Mouse (Mus musculus): ENCODE measurements around the gene Myt1l.

The Myt1l gene

GRCm38 (mm10) chr12:29528031-29528771, at the start of gene Myt1l:
Gene Myt1l (plus strand): TSS chr12:29528384.
- peak in 1 of 2 experiments; percentile 30 for DNase-seq (ENCODE audit: low spot score in 2 of 2)

- DNase-seq (ENCODE audit: low spot score in 2 of 2): no peak
Measured at GRCm38 (mm10) chr12:29486424-29487035, 41.7 kb upstream of the Myt1l start.

DNA sequence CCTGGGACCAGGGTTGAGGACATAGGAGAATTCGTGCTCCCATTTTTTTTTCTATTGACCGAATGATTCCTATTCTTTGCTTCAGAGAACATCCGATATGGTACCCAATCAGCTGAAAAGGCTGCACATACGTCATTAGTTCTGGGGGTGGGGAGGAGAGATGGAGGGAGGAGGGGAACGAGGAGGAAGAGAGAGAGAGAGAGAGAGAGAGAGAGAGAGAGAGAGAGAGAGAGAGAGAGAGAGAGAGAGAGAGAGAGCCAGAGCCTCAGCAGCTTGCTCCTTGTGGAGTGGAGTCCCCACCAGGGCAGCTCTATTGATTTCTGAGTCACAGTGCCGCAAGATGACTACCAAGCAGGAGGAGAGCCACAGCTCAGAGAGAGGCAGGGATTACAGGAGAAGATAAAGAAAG, 1.9 kb upstream of the Myt1l start:
- DNase-seq (ENCODE audit: low spot score in 2 of 2): peak in 1 of 2 experiments; percentile 36

DNA sequence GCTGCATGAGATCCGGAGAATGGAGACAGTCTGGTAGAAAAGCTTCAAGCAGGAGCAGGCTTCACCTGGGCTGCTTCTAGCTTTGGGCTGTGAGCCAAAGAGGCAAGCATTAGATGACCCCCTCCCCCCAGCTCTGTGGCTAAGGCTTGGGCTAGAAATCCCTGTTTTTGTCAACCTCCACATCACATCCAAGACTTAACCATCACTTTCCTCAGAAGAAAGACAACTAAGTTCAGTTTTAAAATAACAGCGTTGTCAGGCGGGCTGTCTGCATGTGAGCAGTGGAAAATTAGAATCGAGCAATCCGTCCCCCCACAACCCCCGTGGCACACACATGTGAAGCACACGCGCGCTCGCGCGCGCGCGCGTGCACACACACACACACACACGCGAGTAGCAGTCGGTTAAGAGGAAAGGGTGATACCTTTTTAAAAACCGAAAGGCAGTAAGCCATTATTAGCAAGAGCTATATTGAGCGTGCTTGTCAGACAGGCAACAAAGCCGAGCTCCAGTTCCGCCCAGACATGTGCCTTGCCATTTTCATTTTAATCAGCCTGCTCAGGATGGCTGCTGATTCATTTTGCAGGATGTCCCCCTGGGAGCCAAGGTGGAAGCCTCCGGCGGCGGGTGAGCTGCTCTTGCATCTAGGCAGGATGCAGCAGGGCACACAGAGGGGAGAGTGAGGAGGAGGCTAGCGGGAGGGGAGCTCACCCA, 979 bp upstream of the Myt1l start:
- peak; percentile 59 to 70 for DNase-seq (ENCODE audit: low spot score in 2 of 2)

DNA sequence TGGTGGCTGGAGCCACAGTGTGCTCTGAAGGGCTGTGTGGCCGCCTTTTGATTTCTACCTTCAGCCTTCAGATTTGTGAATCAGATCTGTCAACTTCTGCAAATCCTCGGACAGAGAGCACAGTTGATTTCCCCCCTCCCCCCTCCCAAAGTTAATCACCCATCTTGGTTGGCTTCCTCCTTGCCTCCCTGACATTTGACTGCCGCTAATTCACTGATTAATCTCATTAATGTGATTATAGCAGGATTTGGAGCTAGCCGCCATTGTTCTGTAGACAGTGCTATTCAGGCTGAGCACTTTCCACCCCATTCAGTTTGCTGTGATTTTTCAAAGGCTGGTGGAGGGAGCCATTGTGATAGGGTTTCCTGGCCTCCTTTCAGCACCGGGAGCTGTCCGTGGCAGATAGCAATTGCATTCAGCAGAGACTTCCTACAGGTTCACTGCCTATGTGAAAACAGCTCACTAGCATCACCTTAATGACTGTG, 2.1 kb downstream of the Myt1l start:
- DNase-seq (ENCODE audit: low spot score in 2 of 2): no peak

- no peak for DNase-seq (ENCODE audit: low spot score in 2 of 2)
Measured at GRCm38 (mm10) chr12:29530823-29531222, 2.6 kb downstream of the Myt1l start.

- DNase-seq (ENCODE audit: low spot score in 2 of 2): peak in 1 of 2 experiments; percentile 38
Measured at GRCm38 (mm10) chr12:29533071-29533876, 5.1 kb downstream of the Myt1l start.

DNA sequence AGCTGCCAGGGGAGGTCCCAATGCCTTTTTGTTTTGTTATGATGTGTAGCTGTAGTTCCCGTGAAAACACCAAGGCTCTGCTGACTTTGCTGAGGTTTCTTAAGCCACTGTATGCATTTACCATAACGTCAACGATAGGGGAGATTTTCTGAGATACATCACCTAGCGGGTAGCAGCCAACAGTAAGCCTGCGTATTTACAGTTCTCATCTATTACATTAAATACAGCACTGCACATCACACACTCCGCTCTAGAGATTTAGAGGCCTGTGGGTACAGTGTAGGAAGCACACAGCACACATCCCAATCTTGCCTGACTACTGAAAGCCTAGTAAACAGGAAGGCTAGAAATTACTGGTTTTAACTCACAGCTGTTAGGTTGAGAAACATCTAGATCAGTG, 6.1 kb downstream of the Myt1l start:
- DNase-seq (ENCODE audit: low spot score in 2 of 2): peak in 1 of 2 experiments; percentile 34

- DNase-seq (ENCODE audit: low spot score in 2 of 2): peak; percentile 44 to 48
Measured at GRCm38 (mm10) chr12:29534761-29535300, 6.6 kb downstream of the Myt1l start.

GRCm38 (mm10) chr12:29537916-29538315, 9.7 kb downstream of the Myt1l start:
- DNase-seq (ENCODE audit: low spot score in 2 of 2): no peak

DNA sequence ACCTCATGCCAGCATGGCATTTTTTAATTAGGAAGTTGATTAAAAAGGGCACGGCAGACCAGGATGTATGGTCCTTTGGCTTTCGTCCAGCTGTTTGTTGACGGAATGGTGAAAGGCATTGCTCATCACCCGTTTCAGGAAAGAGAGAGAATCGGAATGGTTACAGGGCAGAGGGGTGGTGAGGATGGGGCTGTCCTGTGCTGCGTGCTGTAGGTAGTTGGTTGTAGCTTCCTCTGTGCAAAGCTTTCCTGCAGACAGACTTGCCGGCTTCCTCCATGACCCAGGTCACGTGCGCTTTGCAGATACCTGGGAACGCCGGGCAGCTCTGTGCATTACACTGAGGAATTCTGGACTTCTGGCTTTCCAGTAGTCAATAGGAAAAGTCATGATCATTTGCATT, 10.3 kb downstream of the Myt1l start:
- peak in 1 of 2 experiments; percentile 13 for DNase-seq (ENCODE audit: low spot score in 2 of 2)

- DNase-seq (ENCODE audit: low spot score in 2 of 2): no peak
Measured at GRCm38 (mm10) chr12:29539106-29539505, 10.9 kb downstream of the Myt1l start.

DNA sequence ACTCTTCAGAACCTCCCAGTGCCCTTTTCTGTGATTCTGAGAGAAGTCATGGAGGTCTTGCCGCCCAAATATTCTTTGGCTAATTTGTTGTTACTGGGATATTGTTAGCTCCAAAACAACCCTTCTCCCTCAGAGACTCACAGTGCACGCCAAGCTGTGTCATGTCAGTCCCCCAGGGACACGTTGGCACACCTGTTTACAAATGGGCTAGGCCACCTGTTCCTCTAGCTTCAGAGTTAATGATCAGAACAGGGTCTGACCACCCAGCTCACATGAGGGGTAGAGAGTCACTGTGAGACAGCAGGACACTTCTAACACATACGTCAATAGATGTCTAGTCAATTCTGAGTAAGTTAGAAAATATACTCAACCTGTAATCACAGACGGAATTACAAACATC, 12.6 kb downstream of the Myt1l start:
- DNase-seq (ENCODE audit: low spot score in 2 of 2): no peak

DNA sequence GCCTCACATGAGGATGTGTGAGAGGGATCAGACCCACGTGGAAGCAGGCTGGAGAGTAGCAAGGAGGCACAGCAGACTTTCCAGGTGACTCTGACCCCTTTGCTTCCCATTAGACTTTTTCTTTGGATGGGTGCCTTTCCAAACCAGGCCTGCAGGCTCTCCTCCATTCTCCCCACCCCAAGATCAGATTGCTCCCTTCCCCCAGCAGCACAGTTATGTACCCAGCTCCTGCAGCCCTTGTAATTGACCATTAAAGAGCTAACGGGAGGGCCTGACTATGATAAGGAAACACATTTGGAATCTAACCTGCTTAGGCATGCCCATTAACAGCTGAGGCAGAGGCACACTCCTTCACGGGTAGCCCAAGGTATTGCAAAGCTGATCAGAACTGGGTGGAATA, 17.9 kb downstream of the Myt1l start:
- no peak for DNase-seq (ENCODE audit: low spot score in 2 of 2)

GRCm38 (mm10) chr12:29547112-29547511, 18.9 kb downstream of the Myt1l start:
- DNase-seq (ENCODE audit: low spot score in 2 of 2): no peak

DNA sequence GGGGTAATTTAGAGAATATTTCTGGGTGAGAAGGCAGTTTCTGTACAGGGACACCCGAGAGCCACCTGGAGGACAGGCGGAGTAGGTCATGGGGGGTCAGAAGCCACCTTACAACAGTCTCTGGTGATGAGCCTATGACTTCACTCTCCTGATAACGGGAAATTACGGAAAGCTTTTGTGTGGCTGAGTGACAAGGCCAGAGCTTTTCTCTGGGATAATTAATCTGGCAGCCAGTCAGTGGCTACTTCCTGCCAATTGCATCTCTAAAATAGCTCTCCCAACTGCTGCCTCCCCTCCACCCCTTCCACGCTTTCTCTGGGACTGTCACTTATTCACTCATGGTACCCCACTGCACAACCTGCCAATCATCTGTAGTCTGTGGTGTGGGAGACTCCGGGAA, 19.6 kb downstream of the Myt1l start:
- DNase-seq (ENCODE audit: low spot score in 2 of 2): no peak

GRCm38 (mm10) chr12:29553138-29553537, 25.0 kb downstream of the Myt1l start:
- no peak for DNase-seq (ENCODE audit: low spot score in 2 of 2)

- peak in 1 of 2 experiments; percentile 60 for DNase-seq (ENCODE audit: low spot score in 2 of 2)
Measured at GRCm38 (mm10) chr12:29555718-29556117, 27.5 kb downstream of the Myt1l start.

GRCm38 (mm10) chr12:29556408-29556807, 28.2 kb downstream of the Myt1l start:
- DNase-seq (ENCODE audit: low spot score in 2 of 2): no peak

GRCm38 (mm10) chr12:29556901-29557300, 28.7 kb downstream of the Myt1l start:
- no peak for DNase-seq (ENCODE audit: low spot score in 2 of 2)

- DNase-seq (ENCODE audit: low spot score in 2 of 2): no peak
Measured at GRCm38 (mm10) chr12:29559769-29560168, 31.6 kb downstream of the Myt1l start.
